Mouse (Mus musculus) adipose tissue, adult 10 weeks (tissue): ENCODE results near the gene Gm3248. TPM values are rescaled to one million over a fixed set of nuclear protein-coding genes. Genes with fewer than 3 reads are reported as not detected.

Experiments
- polyA plus RNA-seq: library from polyadenylated mRNA; stranded (reverse); fragments of 350-450 nt; fragmentation: Illumina TruSeq; extraction: RNeasy Lipid Tissue Mini Kit (QIAGEN cat#74804); gene quantifications from one replicate; pipeline ENCODE4 v1.2.3, GENCODE M21; 2014; ENCODE audit warnings: low read depth, low replicate concordance

Gm3248 gene
- 0.26 TPM for polyA plus RNA-seq

GRCm38 (mm10) chr14:5961635-5962034, at the start of gene Gm3248:
Gene Gm3248 (minus strand): TSS chr14:5961745.

DNA sequence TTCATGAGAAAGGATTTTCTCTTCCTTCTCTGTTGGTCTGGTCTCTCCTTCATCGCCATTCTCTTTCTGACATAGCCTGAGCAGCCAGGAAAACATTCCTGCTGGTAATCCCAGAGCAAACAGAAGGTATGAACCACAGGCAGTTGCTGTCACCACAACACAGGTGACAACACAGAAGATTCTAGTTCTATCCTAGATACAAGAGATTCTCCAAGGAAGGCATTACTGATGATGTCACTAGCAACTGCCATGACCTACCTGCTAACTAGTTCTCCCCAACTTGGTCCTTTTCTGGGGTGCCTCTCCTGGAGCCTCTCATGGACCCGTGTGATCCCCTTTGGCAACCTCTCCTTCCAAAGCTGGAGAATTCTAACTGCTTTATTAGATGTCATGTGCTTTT, 17.5 kb upstream of the Gm3248 start, which contains the start of gene Gm3453:
Gene Gm3453 (minus strand): TSS at position 101 of the 400 bp plus-strand sequence.

Other genes starting within 250 kb of the Gm3248 start
- gene Gm3373, start 220.2 kb downstream of the Gm3248 start, polyA plus RNA-seq: 0.66 TPM
- gene Gm3383, start 153.8 kb downstream of the Gm3248 start, polyA plus RNA-seq: 0.31 TPM
- 0.81 TPM for gene Gm3424, start 131.4 kb downstream of the Gm3248 start, polyA plus RNA-seq
- not detected for gene Gm8237, start 81.4 kb downstream of the Gm3248 start, polyA plus RNA-seq
- not detected for gene Gm3453, start 17.4 kb upstream of the Gm3248 start, polyA plus RNA-seq
- gene Gm6337, start 96.5 kb upstream of the Gm3248 start, polyA plus RNA-seq: not detected
- gene Gm8206, start 132.2 kb upstream of the Gm3248 start, polyA plus RNA-seq: 0.16 TPM
- gene Gm3468, start 146.9 kb upstream of the Gm3248 start, polyA plus RNA-seq: 0.55 TPM
- gene Gm3476, start 164.1 kb upstream of the Gm3248 start, polyA plus RNA-seq: 0.55 TPM